Mouse (Mus musculus) C2C12 (cell line): ENCODE results near the gene Olfr790.

Experiments used
- CEBPB ChIP-seq: IDR thresholded peaks from one replicate; pipeline ENCODE4 v1.6.1; 2011; ENCODE audit warnings: low read depth, mild to moderate bottlenecking, control low read depth, moderate library complexity
- CTCF ChIP-seq: IDR thresholded peaks from one replicate; pipeline ENCODE4 v1.5.1; 2011; ENCODE audit not compliant: control insufficient read depth, insufficient read depth, insufficient read length
- MAX ChIP-seq: IDR thresholded peaks from one replicate; pipeline ENCODE4 v1.6.1; 2011; ENCODE audit warnings: mild to moderate bottlenecking, control low read depth
- MYOD1 ChIP-seq: IDR thresholded peaks from one replicate; pipeline ENCODE4 v1.6.1; 2011; ENCODE audit warnings: low read depth; ENCODE audit not compliant: control insufficient read depth, insufficient read length
- USF1 ChIP-seq: IDR thresholded peaks from one replicate; pipeline ENCODE4 v1.6.1; 2011; ENCODE audit warnings: low read depth, mild to moderate bottlenecking, control low read depth, moderate library complexity

DNA sequence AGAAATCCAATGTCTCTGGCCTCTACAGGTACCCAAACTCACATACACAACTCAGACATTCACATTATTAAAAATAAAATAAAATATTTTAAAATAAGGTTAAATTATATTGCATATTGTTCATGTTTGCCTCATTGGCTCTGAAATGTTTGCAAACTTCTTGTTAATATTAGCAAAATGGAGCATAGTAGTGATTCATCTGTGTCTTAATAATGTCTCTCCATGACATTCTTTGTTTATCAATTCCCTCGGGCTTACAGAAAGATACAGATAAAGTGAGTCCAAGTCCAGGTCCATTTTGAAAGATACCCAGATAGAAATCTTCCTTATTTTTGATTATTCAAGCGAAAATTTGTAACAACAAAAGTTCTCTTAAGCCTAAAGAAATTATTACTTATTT, 13.8 kb upstream of the Olfr790 start, which contains the start of gene Olfr789:
- no peak for TF ChIP-seq CTCF
- TF ChIP-seq MYOD1 = no peak
- TF ChIP-seq CEBPB = no peak
- TF ChIP-seq USF1 = no peak
- no peak for TF ChIP-seq MAX
